Mouse (Mus musculus): ENCODE measurements around the gene Nhsl1. TPM values are rescaled to one million over a fixed set of nuclear protein-coding genes. Genes with fewer than 3 reads are reported as not detected.

Gene Nhsl1
- polyA plus RNA-seq, 1 experiment: 16.7 TPM

DNA sequence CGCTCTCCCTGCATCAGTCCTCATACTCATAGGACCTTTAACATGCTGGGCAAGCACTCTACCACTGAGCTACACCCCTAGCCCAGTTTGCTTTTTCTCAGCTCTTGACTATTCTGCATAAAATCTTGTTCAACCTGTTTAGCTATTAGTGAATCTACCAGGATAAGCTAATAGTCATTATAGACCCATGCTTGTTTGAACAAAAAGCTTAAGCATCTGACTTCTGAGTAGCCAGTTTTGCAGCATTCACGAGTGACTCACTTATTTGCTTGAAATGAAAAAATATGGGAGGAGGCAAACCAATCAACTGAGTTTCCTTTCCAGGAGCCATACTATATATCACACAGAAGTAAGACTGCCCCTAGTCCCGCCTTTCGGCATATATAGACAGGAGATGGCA is 32.0 kb downstream of the Nhsl1 start:
- 91% methylated on average over 4 of the region's 4 CpGs for WGBS

DNA sequence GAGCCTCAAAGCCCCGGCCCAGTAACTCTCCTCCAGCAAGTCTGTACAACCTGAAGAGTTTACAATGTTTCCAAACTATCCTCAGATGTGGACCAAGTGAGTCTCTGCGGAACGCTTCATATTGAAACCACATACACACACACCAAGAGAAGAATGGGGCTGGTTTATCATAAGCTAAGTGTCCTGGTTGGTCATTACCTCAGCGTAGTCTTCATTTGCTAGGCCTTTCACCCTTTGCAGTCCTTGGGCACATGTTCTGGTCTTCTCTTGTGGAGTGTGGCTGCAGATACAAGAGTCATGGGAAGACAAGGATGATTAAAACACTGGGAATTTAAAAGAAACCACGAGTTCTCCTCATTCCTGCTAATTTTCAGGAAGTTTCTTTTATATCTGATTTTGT is 34.2 kb downstream of the Nhsl1 start:
- H3K4me3 ChIP-seq (replicated peaks; ENCODE audit: insufficient read depth, low read depth, low read length): no peak overlapping the region
- DNase-seq: no peak
- H3K4me1 ChIP-seq (ENCODE audit: control insufficient read depth, insufficient read depth, low read length): no peaks in the 10 kb centered on the region
- 92% methylated on average over 5 of the region's 5 CpGs for WGBS
- no peak overlapping the region for H3K27ac ChIP-seq (ENCODE audit: insufficient read depth, low read length)
- no peaks in the 10 kb centered on the region for H3K27me3 ChIP-seq (ENCODE audit: control insufficient read depth, insufficient read depth, low read length)
- TF ChIP-seq POLR2A (IDR thresholded peaks at IDR 0.05; ENCODE audit: borderline replicate concordance, insufficient read depth, low read length) (no peak), CTCF (IDR thresholded peaks at IDR 0.05; ENCODE audit: borderline replicate concordance, insufficient read depth, low read depth, low read length) (no peak)

More for the DNA sequence above, 32.0 kb downstream of the Nhsl1 start:
- TF ChIP-seq CTCF (IDR thresholded peaks at IDR 0.05; ENCODE audit: borderline replicate concordance, insufficient read depth, low read depth, low read length) (no peak), POLR2A (IDR thresholded peaks at IDR 0.05; ENCODE audit: borderline replicate concordance, insufficient read depth, low read length) (no peak)
- no peak for DNase-seq
- H3K27ac ChIP-seq (ENCODE audit: insufficient read depth, low read length): no peak overlapping the region
- H3K4me1 ChIP-seq (ENCODE audit: control insufficient read depth, insufficient read depth, low read length): no peaks in the 10 kb centered on the region
- H3K27me3 ChIP-seq (ENCODE audit: control insufficient read depth, insufficient read depth, low read length): no peaks in the 10 kb centered on the region
- no peak overlapping the region for H3K4me3 ChIP-seq (replicated peaks; ENCODE audit: insufficient read depth, low read depth, low read length)

DNA sequence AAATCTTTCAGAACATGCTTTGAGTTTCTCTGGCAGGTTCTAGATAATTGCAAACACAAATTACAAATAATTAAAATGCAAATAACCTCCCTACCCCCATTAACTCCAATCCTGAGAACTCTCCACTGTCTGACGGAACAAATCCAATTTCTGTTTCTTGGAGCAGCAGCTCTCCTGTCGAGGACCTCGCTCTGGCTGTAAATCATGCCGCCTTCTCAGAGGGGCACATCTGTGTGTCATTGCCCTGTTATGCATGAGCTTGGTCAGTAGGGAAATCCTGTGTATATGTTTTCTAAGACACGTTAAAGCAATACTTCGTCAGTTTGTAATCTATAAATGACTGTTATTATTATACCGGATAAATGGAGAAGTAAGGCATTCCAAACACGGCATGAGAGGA is 35.3 kb downstream of the Nhsl1 start:
- no peak overlapping the region for H3K4me3 ChIP-seq (replicated peaks; ENCODE audit: insufficient read depth, low read depth, low read length)
- TF ChIP-seq CTCF (IDR thresholded peaks at IDR 0.05; ENCODE audit: borderline replicate concordance, insufficient read depth, low read depth, low read length): no peak
- no peak for TF ChIP-seq POLR2A (IDR thresholded peaks at IDR 0.05; ENCODE audit: borderline replicate concordance, insufficient read depth, low read length)
- 72% methylated on average over 8 of the region's 8 CpGs for WGBS
- no peak for DNase-seq
- H3K27ac ChIP-seq (ENCODE audit: insufficient read depth, low read length): no peak overlapping the region
- no peaks in the 10 kb centered on the region for H3K4me1 ChIP-seq (ENCODE audit: control insufficient read depth, insufficient read depth, low read length)
- H3K27me3 ChIP-seq (ENCODE audit: control insufficient read depth, insufficient read depth, low read length): no peaks in the 10 kb centered on the region

DNA sequence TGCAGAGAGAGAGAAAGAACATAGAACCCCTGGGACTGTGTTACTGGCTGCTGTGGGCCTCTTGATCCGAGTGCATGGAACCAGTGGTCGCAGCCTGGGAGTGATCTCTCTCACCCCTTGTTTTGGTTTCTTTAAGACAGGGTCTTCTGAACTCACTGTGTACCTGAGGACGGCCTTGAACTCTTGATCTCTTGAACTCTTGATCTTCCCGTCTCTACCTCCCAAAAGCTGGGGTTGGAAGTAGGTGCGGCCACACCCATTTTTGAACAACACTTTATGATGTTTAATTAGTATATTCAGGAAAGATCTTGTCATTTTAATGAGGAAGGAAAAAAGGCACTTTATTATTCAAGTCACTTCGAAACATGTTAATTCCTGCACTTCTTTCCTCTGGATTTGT is 37.7 kb downstream of the Nhsl1 start:
- WGBS: 92% methylated on average over 6 of the region's 6 CpGs
- DNase-seq: no peak

DNA sequence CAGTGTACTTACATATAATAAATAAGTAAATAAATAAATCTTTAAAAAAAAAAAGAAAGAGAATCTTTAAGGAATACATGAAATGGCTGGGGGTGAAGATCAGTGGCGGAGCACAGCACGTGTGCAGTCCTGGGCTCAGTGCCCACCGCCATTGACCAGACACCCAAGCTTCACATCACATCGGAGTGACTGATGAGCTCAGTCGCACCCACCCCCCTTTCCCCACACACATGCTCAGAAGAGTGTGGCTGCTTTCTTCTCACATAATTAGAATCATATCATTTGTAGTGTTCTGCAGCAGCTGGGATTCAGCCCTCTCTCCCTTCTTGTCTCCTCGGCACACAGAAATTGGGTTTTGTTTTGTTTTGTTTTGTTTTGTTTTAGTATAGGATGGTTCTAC is 38.4 kb downstream of the Nhsl1 start:
- H3K4me3 ChIP-seq (replicated peaks; ENCODE audit: insufficient read depth, low read depth, low read length): no peak overlapping the region
- DNase-seq: no peak
- 28% methylated on average over 6 of the region's 6 CpGs for WGBS
- H3K4me1 ChIP-seq (ENCODE audit: control insufficient read depth, insufficient read depth, low read length): no peaks in the 10 kb centered on the region
- H3K27ac ChIP-seq (ENCODE audit: insufficient read depth, low read length): no peak overlapping the region
- TF ChIP-seq POLR2A (IDR thresholded peaks at IDR 0.05; ENCODE audit: borderline replicate concordance, insufficient read depth, low read length): no peak
- no peak for TF ChIP-seq CTCF (IDR thresholded peaks at IDR 0.05; ENCODE audit: borderline replicate concordance, insufficient read depth, low read depth, low read length)
- H3K27me3 ChIP-seq (ENCODE audit: control insufficient read depth, insufficient read depth, low read length): no peaks in the 10 kb centered on the region

More for the DNA sequence above, 37.7 kb downstream of the Nhsl1 start:
- Histone ChIP-seq H3K27me3 (ENCODE audit: control insufficient read depth, insufficient read depth, low read length) (no peaks in the 10 kb centered on the region), H3K4me1 (ENCODE audit: control insufficient read depth, insufficient read depth, low read length) (no peaks in the 10 kb centered on the region), H3K27ac (ENCODE audit: insufficient read depth, low read length) (no peak overlapping the region), H3K4me3 (replicated peaks; ENCODE audit: insufficient read depth, low read depth, low read length) (no peak overlapping the region)
- no peak for TF ChIP-seq POLR2A (IDR thresholded peaks at IDR 0.05; ENCODE audit: borderline replicate concordance, insufficient read depth, low read length)
- no peak for TF ChIP-seq CTCF (IDR thresholded peaks at IDR 0.05; ENCODE audit: borderline replicate concordance, insufficient read depth, low read depth, low read length)

DNA sequence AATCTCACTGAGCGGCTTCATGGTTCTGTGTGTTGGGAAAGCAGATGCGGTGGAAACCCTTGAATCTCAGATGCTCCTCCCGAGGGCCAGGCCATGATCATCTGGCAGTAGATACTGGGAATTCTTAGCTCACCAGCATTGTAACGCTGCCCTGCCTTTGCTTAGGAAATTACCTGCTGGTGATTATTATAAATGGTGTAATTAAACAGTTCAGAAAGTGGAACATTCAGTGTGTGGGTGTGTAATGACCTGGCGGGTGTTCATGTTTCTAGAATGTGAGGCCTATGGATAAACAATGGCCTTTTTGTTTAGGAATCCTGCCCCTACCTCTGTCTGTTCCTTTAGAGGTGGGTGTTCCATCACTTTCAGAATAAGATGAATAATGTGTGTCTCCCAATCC is 39.7 kb downstream of the Nhsl1 start:
- Histone ChIP-seq H3K27ac (ENCODE audit: insufficient read depth, low read length) (no peak overlapping the region; the same call in 1 of the 2 replicates), H3K4me3 (replicated peaks; ENCODE audit: insufficient read depth, low read depth, low read length) (no peak overlapping the region)
- WGBS: 74% methylated on average over 5 of the region's 5 CpGs

DNA sequence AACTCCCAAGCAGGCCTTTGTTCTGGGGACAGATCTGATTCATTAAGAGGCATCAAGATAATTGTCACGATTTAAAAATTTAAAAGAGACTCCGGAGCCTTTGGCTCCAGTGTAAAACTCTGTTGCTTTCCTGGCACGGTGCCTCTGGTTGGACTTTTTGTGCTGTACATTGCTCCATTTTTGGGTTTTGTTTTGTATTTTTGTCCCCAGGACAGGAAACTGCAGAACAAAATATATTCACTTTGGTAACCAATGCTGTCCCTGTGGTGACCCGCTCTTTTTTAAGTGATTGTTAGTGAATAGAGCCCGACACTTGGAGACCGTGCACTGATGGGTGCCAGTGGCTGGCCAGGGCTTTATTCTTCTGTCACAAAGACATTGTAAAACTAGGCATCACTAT is 41.4 kb downstream of the Nhsl1 start:
- TF ChIP-seq POLR2A (IDR thresholded peaks at IDR 0.05; ENCODE audit: borderline replicate concordance, insufficient read depth, low read length) (no peak), CTCF (IDR thresholded peaks at IDR 0.05; ENCODE audit: borderline replicate concordance, insufficient read depth, low read depth, low read length) (no peak)
- Histone ChIP-seq H3K4me1 (ENCODE audit: control insufficient read depth, insufficient read depth, low read length) (no peaks in the 10 kb centered on the region), H3K27me3 (ENCODE audit: control insufficient read depth, insufficient read depth, low read length) (no peaks in the 10 kb centered on the region), H3K27ac (ENCODE audit: insufficient read depth, low read length) (no peak overlapping the region), H3K4me3 (replicated peaks; ENCODE audit: insufficient read depth, low read depth, low read length) (no peak overlapping the region)
- WGBS: 37% methylated on average over 6 of the region's 6 CpGs
- peak in 1 of 2 experiments; percentile 34 for DNase-seq

More for the DNA sequence above, 39.7 kb downstream of the Nhsl1 start:
- no peak for DNase-seq
- no peaks in the 10 kb centered on the region for H3K27me3 ChIP-seq (ENCODE audit: control insufficient read depth, insufficient read depth, low read length)
- no peaks in the 10 kb centered on the region for H3K4me1 ChIP-seq (ENCODE audit: control insufficient read depth, insufficient read depth, low read length)
- TF ChIP-seq CTCF (IDR thresholded peaks at IDR 0.05; ENCODE audit: borderline replicate concordance, insufficient read depth, low read depth, low read length): no peak
- TF ChIP-seq POLR2A (IDR thresholded peaks at IDR 0.05; ENCODE audit: borderline replicate concordance, insufficient read depth, low read length): no peak

DNA sequence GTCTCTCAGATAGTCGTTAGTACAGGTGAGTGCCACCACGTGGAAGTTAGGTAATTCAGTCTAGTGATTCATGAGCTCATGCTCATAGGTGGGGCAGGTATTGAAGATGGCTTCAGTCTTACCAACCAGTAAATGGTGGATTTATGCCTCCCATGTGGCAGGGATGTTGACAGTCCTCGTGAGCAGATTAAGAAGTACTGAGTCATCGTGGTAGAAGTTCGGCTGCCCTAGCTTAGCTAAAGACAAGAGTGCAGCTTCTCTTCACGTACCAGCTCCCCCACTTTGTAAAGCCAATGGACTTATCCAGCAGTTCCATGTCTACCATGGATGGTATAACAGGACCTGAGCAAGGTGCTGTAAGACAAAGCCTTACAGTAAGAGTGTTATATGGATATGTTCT is 46.6 kb downstream of the Nhsl1 start:
- Histone ChIP-seq H3K27ac (ENCODE audit: insufficient read depth, low read length) (no peak overlapping the region), H3K4me1 (ENCODE audit: control insufficient read depth, insufficient read depth, low read length) (no peaks in the 10 kb centered on the region), H3K27me3 (ENCODE audit: control insufficient read depth, insufficient read depth, low read length) (no peaks in the 10 kb centered on the region), H3K4me3 (replicated peaks; ENCODE audit: insufficient read depth, low read depth, low read length) (no peak overlapping the region)
- TF ChIP-seq CTCF (IDR thresholded peaks at IDR 0.05; ENCODE audit: borderline replicate concordance, insufficient read depth, low read depth, low read length) (no peak), POLR2A (IDR thresholded peaks at IDR 0.05; ENCODE audit: borderline replicate concordance, insufficient read depth, low read length) (no peak)
- no peak for DNase-seq
- 93% methylated on average over 6 of the region's 6 CpGs for WGBS

All from cerebellum, adult 2 months (tissue).